Mouse (Mus musculus): Measurements from ENCODE around the gene Xndc1.
"Not testable (repeated sequence)": the region's sequence is repeated elsewhere in the genome, so short reads cannot be mapped to it uniquely, and the experiment has no call there.

Gene Xndc1

GRCm38 (mm10) chr7:102065046-102065891, at the start of gene Xndc1, which contains the start of the genes Rnf121 and Xntrpc:
Gene Xndc1, plus strand, starts transcription at chr7:102065511.
Gene Rnf121, minus strand, starts transcription at chr7:102065469.
Gene Xntrpc, plus strand, starts transcription at chr7:102065713.
- DNase-seq: peak; percentile 89

- DNase-seq: no peak
These were observed 48.4 kb upstream of the Xndc1 start for GRCm38 (mm10) chr7:102016936-102017335.

GRCm38 (mm10) chr7:102017452-102017851, 47.9 kb upstream of the Xndc1 start:
- DNase-seq: no peak

GRCm38 (mm10) chr7:102018034-102018433, 47.3 kb upstream of the Xndc1 start:
- DNase-seq: no peak

GRCm38 (mm10) chr7:102018590-102018989, 46.7 kb upstream of the Xndc1 start, which contains the start of gene Il18bp:
Gene Il18bp, minus strand, starts transcription at chr7:102018690.
- no peak for DNase-seq

GRCm38 (mm10) chr7:102019362-102019761, 45.9 kb upstream of the Xndc1 start:
- DNase-seq: no peak

- DNase-seq: not testable (repeated sequence)
These were observed 44.4 kb upstream of the Xndc1 start for GRCm38 (mm10) chr7:102020934-102021333.

- DNase-seq: no peak
These were observed 41.5 kb upstream of the Xndc1 start for GRCm38 (mm10) chr7:102023821-102024220.

GRCm38 (mm10) chr7:102025187-102026119, 39.9 kb upstream of the Xndc1 start:
- no peak for DNase-seq

GRCm38 (mm10) chr7:102034904-102035303, 30.4 kb upstream of the Xndc1 start:
- no peak for DNase-seq

- DNase-seq: no peak
These were observed 29.8 kb upstream of the Xndc1 start for GRCm38 (mm10) chr7:102035534-102035933.

- no peak for DNase-seq
These were observed 28.0 kb upstream of the Xndc1 start for GRCm38 (mm10) chr7:102037318-102037717.

- DNase-seq: no peak
These were observed 23.0 kb upstream of the Xndc1 start for GRCm38 (mm10) chr7:102042314-102042713.

GRCm38 (mm10) chr7:102048524-102048923, 16.8 kb upstream of the Xndc1 start:
- not testable (repeated sequence) for DNase-seq

- DNase-seq: no peak
These were observed 4.0 kb upstream of the Xndc1 start for GRCm38 (mm10) chr7:102061353-102061752.

GRCm38 (mm10) chr7:102062203-102062602, 3.1 kb upstream of the Xndc1 start:
- no peak for DNase-seq

GRCm38 (mm10) chr7:102063891-102064290, 1.4 kb upstream of the Xndc1 start:
- no peak for DNase-seq

- DNase-seq: no peak
These were observed 661 bp upstream of the Xndc1 start for GRCm38 (mm10) chr7:102064655-102065045.

- no peak for DNase-seq
These were observed 1.1 kb downstream of the Xndc1 start for GRCm38 (mm10) chr7:102066363-102066762.

GRCm38 (mm10) chr7:102076714-102077296, 11.5 kb downstream of the Xndc1 start:
- no peak for DNase-seq

GRCm38 (mm10) chr7:102078517-102078916, 13.2 kb downstream of the Xndc1 start:
- peak; percentile 30 for DNase-seq

- DNase-seq: no peak
These were observed 15.0 kb downstream of the Xndc1 start for GRCm38 (mm10) chr7:102080311-102080710.

GRCm38 (mm10) chr7:102081784-102082183, 16.5 kb downstream of the Xndc1 start:
- DNase-seq: no peak

Measured in cerebellum, adult 8-10 months (tissue).